Mouse (Mus musculus) stomach, postnatal 0 days (tissue): ENCODE measurements at regions not wholly inside any gene's neighbourhood (a gene's known extent, or its start where the extent isn't known, plus 50 kb on each side); places are given as distances from the start of the nearest gene placed in this dataset.

Experiments
- CTCF ChIP-seq: IDR thresholded peaks from 2 replicates; pipeline ENCODE4 v1.5.1; 2016; ENCODE audit warnings: antibody characterized with exemption, low read depth, mild to moderate bottlenecking, moderate library complexity
- EP300 ChIP-seq: optimal IDR thresholded peaks from 2 replicates; pipeline ENCODE3; 2016; ENCODE audit warnings: antibody characterized with exemption

DNA sequence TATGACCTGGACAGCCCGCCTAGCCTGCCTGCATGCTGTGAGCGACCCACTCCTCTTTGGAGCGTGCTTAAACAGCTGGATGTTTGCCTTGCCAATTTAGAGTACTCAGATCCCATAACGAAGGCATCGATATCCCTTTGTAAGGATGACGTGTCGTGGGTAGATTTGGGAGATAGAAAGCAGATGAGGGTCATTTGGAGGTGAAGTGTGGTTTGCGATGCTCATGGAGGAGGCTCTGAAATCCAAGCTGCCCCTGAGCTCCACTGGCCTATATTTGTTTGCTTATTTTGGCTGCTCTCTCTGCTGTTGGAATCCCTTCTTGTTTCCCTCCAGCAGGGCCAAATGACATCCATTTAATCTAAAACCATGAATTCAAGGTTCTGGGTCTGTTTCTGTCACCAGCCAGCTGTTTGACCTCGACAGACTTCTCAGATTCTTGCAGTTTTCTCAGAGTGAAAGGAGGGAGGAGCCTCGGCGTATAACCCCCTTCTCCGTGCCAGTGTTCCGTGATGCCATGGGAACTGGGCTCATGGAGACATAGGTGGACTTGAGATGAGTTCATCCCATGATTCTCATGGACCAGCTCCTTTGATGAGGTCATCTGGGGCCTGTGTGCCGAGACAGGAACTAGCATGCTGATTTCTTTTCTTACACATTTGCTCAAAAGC lies 144.7 kb upstream of the Mki67 start:
- no peak for TF ChIP-seq CTCF
- TF ChIP-seq EP300, result no peak
